Mouse (Mus musculus) midbrain, embryonic 16.5 days (tissue): Measurements from ENCODE around the gene Krtap16-1. TPM values are rescaled to one million over a fixed set of nuclear protein-coding genes. Genes with fewer than 3 reads are reported as not detected.

Experiments
- ATAC-seq: fragments of 200-750 bp; cut with Nextera tagmentation; 2 replicates; pipeline ENCODE4 v1.8.0; 2017; ENCODE audit warnings: moderate TSS enrichment
- H3K27ac ChIP-seq: fragments of 300-500 bp; sonication (generic); 2 replicates; pipeline ENCODE4 v1.5.1; 2014; ENCODE audit warnings: mild to moderate bottlenecking, low read length, mixed read lengths
- H3K27me3 ChIP-seq: fragments of 300-500 bp; sonication (generic); 2 replicates; pipeline ENCODE4 v1.6.1; 2014; ENCODE audit warnings: low read depth, low read length, mixed read lengths; ENCODE audit not compliant: control insufficient read depth, insufficient read depth
- H3K36me3 ChIP-seq: fragments of 300-500 bp; sonication (generic); 2 replicates; pipeline ENCODE4 v1.6.1; 2014; ENCODE audit warnings: mild to moderate bottlenecking, low read length, moderate library complexity, mixed read lengths; ENCODE audit not compliant: control insufficient read depth, insufficient read depth
- H3K4me1 ChIP-seq: fragments of 300-500 bp; sonication (generic); 2 replicates; pipeline ENCODE4 v1.6.1; 2014; ENCODE audit warnings: mild to moderate bottlenecking, low read length, mixed read lengths; ENCODE audit not compliant: control insufficient read depth, insufficient read depth
- H3K4me2 ChIP-seq: fragments of 300-500 bp; sonication (generic); 2 replicates; pipeline ENCODE4 v1.6.1; 2014; ENCODE audit warnings: mild to moderate bottlenecking, low read length, mixed read lengths
- H3K4me3 ChIP-seq: fragments of 300-500 bp; sonication (generic); 2 replicates; pipeline ENCODE4 v1.5.1; 2014; ENCODE audit warnings: low read depth, mild to moderate bottlenecking, low read length, moderate library complexity, mixed read lengths
- H3K9ac ChIP-seq: fragments of 300-500 bp; sonication (generic); 2 replicates; pipeline ENCODE4 v1.6.1; 2014; ENCODE audit warnings: low read depth, low read length, mixed read lengths
- H3K9me3 ChIP-seq: fragments of 300-500 bp; sonication (generic); replicated peaks from 2 replicates; pipeline ENCODE4 v1.6.1; 2014; ENCODE audit warnings: mild to moderate bottlenecking, low read length, mixed read lengths; ENCODE audit not compliant: control insufficient read depth, poor library complexity, severe bottlenecking
- WGBS: fragments of 180-500 bp; shearing (Covaris S2); extraction: QIAGEN DNeasy Blood & Tissue Kit; methylation state at CpG from one replicate; pipeline ENCODE4 v1.1.7; 2014; 5-methylcytosine and 5-hydroxymethylcytosine counted together
- polyA plus RNA-seq: library from polyadenylated mRNA; unstranded; fragments of >200 nt; fragmentation: Nextera tagmentation; extraction: Ambion mirVana; gene quantifications from 2 replicates; pipeline ENCODE4 v1.2.1, GENCODE M21; 2015

Gene Krtap16-1
- polyA plus RNA-seq, 1 experiment from 2014 or later, result not detected

- no peaks in the 10 kb centered on the region for H3K9me3 ChIP-seq
- H3K27ac ChIP-seq, result no peak overlapping the region
- H3K4me3 ChIP-seq, result no peak overlapping the region
- no peak overlapping the region for H3K4me2 ChIP-seq
- no peak for ATAC-seq
- 92% methylated on average over 8 of the region's 8 CpGs for WGBS
- H3K9ac ChIP-seq, result no peak overlapping the region
- no peaks in the 10 kb centered on the region for H3K36me3 ChIP-seq
- no peaks in the 10 kb centered on the region for H3K4me1 ChIP-seq
- no peaks in the 10 kb centered on the region for H3K27me3 ChIP-seq
Measured at GRCm38 (mm10) chr11:100005905-100006304, 19.5 kb upstream of the Krtap16-1 start.

GRCm38 (mm10) chr11:100004846-100005245 lies 18.4 kb upstream of the Krtap16-1 start:
- 24% methylated on average over 6 of the region's 6 CpGs for WGBS
- ATAC-seq, result no peak

GRCm38 (mm10) chr11:99999091-99999490 lies 12.7 kb upstream of the Krtap16-1 start:
- Histone ChIP-seq H3K4me2 (no peak overlapping the region), H3K9me3 (no peaks in the 10 kb centered on the region), H3K9ac (no peak overlapping the region), H3K36me3 (no peaks in the 10 kb centered on the region), H3K4me3 (no peak overlapping the region), H3K27me3 (no peaks in the 10 kb centered on the region), H3K27ac (no peak overlapping the region), H3K4me1 (no peaks in the 10 kb centered on the region)
- 93% methylated on average over 7 of the region's 7 CpGs for WGBS
- ATAC-seq, result no peak

More at GRCm38 (mm10) chr11:100004846-100005245, 18.4 kb upstream of the Krtap16-1 start:
- H3K4me1 ChIP-seq, result no peaks in the 10 kb centered on the region
- no peaks in the 10 kb centered on the region for H3K27me3 ChIP-seq
- H3K4me2 ChIP-seq, result no peak overlapping the region
- no peak overlapping the region for H3K4me3 ChIP-seq
- no peak overlapping the region for H3K9ac ChIP-seq
- H3K9me3 ChIP-seq, result no peaks in the 10 kb centered on the region
- no peaks in the 10 kb centered on the region for H3K36me3 ChIP-seq
- no peak overlapping the region for H3K27ac ChIP-seq

- WGBS, result 73% methylated on average over 4 of the region's 4 CpGs
- Histone ChIP-seq H3K9me3 (no peaks in the 10 kb centered on the region), H3K4me2 (no peak overlapping the region), H3K27me3 (no peaks in the 10 kb centered on the region), H3K4me3 (no peak overlapping the region), H3K9ac (no peak overlapping the region), H3K4me1 (0 out of 2 replicates have a peak, but pooled peaks cover 4% of the 10 kb centered on the region), H3K27ac (no peak overlapping the region), H3K36me3 (no peaks in the 10 kb centered on the region)
- ATAC-seq, result no peak
Measured at GRCm38 (mm10) chr11:99994384-99994661, 7.9 kb upstream of the Krtap16-1 start.

- peak within 1 kb of the TSS; percentile 30 for H3K4me3 ChIP-seq
- H3K9me3 ChIP-seq, result no peaks in the 10 kb centered on the region
- H3K4me2 ChIP-seq, result peak within 1 kb of the TSS; percentile 53
- no peaks in the 10 kb centered on the region for H3K27me3 ChIP-seq
- H3K4me1 ChIP-seq, result 0 out of 2 replicates have a peak, but pooled peaks cover 4% of the 10 kb centered on the region
- H3K27ac ChIP-seq, result no peak within 1 kb of the TSS
- 26% methylated on average over 26 of the region's 26 CpGs for WGBS
- peak within 1 kb of the TSS; percentile 62 for H3K9ac ChIP-seq
- 0 out of 2 replicates have a peak, but pooled peaks have one; percentile 39 for ATAC-seq
- H3K36me3 ChIP-seq, result no peaks in the 10 kb centered on the region
Measured at GRCm38 (mm10) chr11:99993620-99994383, 7.4 kb upstream of the Krtap16-1 start, which contains the start of gene Krtap17-1. Gene Krtap17-1 (minus strand): TSS chr11:99993994.

GRCm38 (mm10) chr11:99990571-99990970 lies 4.2 kb upstream of the Krtap16-1 start:
- H3K4me3 ChIP-seq, result no peak overlapping the region
- H3K27ac ChIP-seq, result no peak overlapping the region
- H3K4me2 ChIP-seq, result no peak overlapping the region
- H3K9ac ChIP-seq, result no peak overlapping the region
- H3K36me3 ChIP-seq, result no peaks in the 10 kb centered on the region
- 0 out of 2 replicates have a peak, but pooled peaks cover 4% of the 10 kb centered on the region for H3K4me1 ChIP-seq
- H3K9me3 ChIP-seq, result no peaks in the 10 kb centered on the region
- 53% methylated on average over 3 of the region's 3 CpGs for WGBS
- ATAC-seq, result no peak
- H3K27me3 ChIP-seq, result no peaks in the 10 kb centered on the region

- Histone ChIP-seq H3K27me3 (no peaks in the 10 kb centered on the region), H3K4me2 (no peak overlapping the region), H3K36me3 (no peaks in the 10 kb centered on the region), H3K4me1 (0 out of 2 replicates have a peak, but pooled peaks cover 4% of the 10 kb centered on the region), H3K4me3 (no peak overlapping the region), H3K27ac (no peak overlapping the region), H3K9me3 (no peaks in the 10 kb centered on the region), H3K9ac (no peak overlapping the region)
- no peak for ATAC-seq
- WGBS, result 90% methylated on average over 6 of the region's 6 CpGs
Measured at GRCm38 (mm10) chr11:99989881-99990405, 3.5 kb upstream of the Krtap16-1 start.

GRCm38 (mm10) chr11:99988530-99988929 lies 2.1 kb upstream of the Krtap16-1 start:
- Histone ChIP-seq H3K4me3 (no peak overlapping the region), H3K27ac (no peak overlapping the region), H3K4me2 (no peak overlapping the region), H3K9me3 (no peaks in the 10 kb centered on the region), H3K9ac (no peak overlapping the region), H3K4me1 (0 out of 2 replicates have a peak, but pooled peaks cover 4% of the 10 kb centered on the region), H3K27me3 (no peaks in the 10 kb centered on the region), H3K36me3 (no peaks in the 10 kb centered on the region)
- WGBS, result 94% methylated on average over 3 of the region's 3 CpGs
- no peak for ATAC-seq
